Mouse (Mus musculus) spleen, postnatal 0 days (tissue): Measurements from ENCODE around the gene Sorl1. TPM values are rescaled to one million over a fixed set of nuclear protein-coding genes. Genes with fewer than 3 reads are reported as not detected.

ENCODE experiments used
- polyA plus RNA-seq: library from polyadenylated mRNA; unstranded; fragments of >200 nt; fragmentation: Nextera tagmentation; extraction: Ambion mirVana; gene quantifications from 2 replicates; pipeline ENCODE4 v1.2.1, GENCODE M21; 2015

The Sorl1 gene
- 9.9 and 11.0 TPM in 2 replicates for polyA plus RNA-seq

GRCm38 (mm10) chr9:42123713-42124576 lies at the start of gene Sorl1:
Gene Sorl1 (minus strand): TSS chr9:42124297.

Other genes with a start within 250 kb of the Sorl1 start
- gene Sc5d, start 140.0 kb upstream of the Sorl1 start, polyA plus RNA-seq: 10.2 and 11.2 TPM in 2 replicates